Mouse (Mus musculus): Measurements from ENCODE around the gene Slc30a6.
A peak's percentile ranks its signal among the peaks of the same experiment; 100 is the strongest.
"Not testable (repeated sequence)": the region's sequence is repeated elsewhere in the genome, so short reads cannot be mapped to it uniquely, and the experiment has no call there.

The Slc30a6 gene

DNA sequence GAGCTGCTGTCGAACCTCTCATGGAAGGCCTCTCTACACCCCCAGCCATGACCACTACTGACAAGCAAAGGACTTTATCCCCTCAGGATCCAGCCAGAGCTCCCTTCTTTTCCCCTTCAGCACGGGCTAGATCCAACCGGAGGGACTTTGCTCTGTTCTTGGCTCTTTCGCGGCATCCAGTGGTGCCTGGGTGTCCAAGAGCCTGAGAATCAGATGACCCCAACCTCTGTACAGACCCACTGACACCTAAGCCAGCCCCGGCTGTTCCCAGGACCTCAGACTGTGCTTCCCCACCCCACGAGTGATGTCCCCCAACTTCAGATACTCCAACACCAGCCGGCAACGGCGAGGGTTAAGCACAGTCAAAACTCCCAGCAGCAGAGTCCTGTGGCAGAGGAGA, 54.4 kb downstream of the Slc30a6 start:
- DNase-seq (ENCODE audit: low read depth, low spot score): no peak

DNA sequence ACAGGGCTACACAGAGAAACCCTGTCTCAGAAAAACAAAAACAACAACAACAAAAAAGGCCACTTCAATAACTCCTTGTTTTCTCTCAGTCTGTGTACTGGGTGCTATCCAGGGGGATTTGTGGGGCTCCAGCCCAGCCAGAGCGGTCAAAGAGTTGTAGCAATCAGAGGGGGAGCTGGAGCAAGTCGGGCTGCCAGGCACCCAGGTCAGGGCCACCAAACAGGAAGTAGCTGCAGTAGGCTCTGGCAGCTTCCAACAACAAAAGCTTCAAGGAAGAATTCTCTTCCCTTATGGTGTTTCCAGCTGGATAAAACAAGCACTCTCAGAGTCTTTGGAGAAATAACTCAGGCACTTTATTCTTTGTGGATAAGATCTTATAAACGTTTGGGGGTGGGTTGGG, 58.5 kb downstream of the Slc30a6 start:
- DNase-seq (ENCODE audit: low read depth, low spot score): no peak

DNA sequence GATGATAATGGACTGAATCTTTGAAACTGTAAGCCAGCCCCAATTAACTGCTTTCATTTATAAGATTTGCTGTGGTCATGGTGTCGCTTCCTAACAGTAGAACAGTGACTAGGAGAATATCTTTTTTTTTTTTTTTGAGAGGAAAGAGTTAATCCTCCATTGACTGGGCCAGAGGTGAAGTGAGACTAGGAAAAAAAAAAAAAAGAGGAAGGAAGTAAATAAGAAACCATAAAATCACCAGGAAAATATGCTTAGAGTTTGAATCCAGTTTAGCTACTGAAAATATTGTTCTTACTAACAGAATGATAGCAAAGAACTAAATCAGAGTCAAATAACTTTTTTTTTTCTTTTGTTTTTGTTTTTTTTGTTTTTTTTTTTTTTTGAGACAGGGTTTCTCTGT, 59.3 kb downstream of the Slc30a6 start:
- DNase-seq (ENCODE audit: low read depth, low spot score): no peak

DNA sequence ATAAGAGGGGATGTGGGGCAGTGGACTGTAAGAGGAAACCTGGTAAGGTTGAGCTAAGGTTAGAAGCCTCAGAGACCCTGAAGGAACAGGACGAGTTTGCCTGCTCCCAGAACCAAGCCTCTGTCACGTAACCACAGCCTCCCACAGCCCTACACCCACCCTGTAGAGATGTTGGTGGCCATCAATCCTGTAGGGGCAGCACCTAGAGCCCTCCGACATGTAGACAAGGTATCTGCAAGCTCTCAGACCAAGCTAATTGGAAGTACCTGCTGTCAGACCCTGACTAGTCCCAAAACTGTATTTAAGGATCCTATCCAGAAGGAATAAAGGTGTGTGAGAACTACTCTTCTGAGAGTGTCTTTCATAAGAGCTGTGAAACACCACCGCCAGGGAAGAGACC, 60.0 kb downstream of the Slc30a6 start:
- no peak for DNase-seq (ENCODE audit: low read depth, low spot score)

DNA sequence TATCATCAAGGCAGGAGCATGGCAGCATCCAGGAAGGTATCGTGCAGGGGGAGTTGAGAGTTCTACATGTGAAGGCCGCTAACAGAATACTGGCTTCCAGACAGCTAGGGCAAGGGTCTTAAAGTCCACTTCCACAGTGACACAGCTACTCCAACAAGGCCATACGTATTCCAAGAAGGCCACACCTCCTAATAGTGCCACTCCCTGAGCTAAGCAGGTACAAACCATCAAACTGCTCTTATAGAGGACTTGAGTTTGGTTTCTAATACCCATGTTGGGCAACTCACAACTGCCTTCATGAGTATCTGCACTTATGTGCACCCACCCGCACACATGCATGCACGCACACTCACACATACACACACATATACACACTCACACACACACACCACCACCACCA, 61.4 kb downstream of the Slc30a6 start:
- DNase-seq (ENCODE audit: low read depth, low spot score): no peak

DNA sequence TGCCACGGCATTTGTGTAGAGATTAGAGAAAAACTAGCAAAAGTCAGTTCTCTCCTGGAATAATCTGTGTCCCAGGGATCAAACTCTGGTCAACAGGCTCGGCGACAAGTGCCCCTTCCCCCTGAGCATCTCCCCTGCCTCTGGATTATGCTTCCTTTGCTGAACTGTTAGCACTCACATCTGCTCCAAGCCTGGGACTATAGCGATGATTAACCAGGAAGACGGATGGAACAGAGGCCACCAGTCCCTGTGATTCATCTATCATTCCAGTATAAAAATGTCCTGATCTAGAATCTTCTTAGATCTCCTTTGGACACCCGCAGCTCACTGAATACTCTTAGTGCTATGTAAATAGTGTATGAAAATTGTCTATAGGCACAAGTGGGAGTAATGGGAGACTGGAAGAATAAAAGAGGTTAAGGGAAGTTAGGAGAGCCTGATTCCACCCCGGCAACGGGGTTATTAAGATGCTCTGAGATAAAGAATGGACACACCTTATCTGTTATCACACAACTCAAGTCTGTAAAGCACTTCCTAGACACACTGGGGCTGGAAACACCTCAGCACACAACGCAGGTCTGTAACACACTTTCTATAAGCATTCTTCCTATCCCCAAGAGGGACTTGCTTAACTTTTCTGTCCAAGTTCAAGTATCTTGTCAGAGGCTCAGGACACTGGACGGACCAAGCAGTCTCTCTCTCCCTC, 62.7 kb downstream of the Slc30a6 start:
- DNase-seq (ENCODE audit: low read depth, low spot score): no peak

DNA sequence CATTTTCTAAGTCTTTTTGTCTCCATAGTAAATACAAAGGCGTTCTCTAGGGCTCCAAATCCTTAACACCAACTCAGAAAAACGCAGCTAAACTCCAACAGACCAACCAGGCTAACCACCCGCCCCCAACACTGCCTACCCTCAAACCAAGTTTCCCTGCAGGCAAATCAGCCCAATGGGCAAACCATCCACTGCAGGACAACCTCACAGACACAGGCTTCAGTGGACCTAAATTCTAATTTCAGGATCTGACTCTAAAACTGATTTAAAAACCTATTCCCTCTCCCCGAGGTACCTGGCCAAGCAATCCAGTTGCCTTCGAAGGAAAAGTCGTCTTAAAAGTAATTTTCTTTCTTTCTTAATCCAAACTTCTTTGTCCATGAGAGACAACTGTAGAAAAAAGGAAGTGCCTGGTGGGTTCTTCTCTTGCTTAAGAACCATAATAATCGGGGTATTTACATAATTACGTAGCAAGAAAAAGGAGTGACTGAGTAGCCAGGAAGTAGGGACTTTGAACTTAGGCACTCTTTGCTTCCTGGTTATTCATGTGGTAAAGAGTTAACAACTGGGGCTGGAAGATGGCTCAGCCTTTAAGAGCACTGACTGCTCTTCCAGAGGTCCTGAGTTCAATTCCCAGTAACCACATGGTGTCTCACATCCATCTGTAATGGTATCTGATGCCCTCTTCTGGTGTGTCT, 63.5 kb downstream of the Slc30a6 start, which contains the start of gene Nlrc4:
Gene Nlrc4, minus strand, starts transcription at position 432 of the 698 bp plus-strand sequence.
- DNase-seq (ENCODE audit: low read depth, low spot score): peak; percentile 15

DNA sequence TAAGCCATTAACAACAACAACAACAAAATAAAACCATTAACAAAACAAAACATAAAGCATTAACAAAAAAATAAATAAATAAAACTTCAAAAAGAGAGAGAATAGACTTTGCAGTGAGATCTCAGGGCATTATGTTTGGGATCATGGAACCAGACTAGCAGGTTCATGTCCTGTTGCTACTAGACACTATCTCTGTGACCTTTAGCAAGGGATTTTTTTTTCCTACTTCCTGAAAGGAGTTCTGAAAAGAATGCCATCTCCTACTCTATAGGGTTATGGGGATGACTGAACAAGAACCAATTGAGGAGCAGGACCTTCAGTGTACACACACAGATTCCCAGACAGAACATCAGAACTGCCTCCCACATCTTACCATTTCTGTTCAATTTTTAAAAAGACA, 68.1 kb downstream of the Slc30a6 start:
- no peak for DNase-seq (ENCODE audit: low read depth, low spot score)

DNA sequence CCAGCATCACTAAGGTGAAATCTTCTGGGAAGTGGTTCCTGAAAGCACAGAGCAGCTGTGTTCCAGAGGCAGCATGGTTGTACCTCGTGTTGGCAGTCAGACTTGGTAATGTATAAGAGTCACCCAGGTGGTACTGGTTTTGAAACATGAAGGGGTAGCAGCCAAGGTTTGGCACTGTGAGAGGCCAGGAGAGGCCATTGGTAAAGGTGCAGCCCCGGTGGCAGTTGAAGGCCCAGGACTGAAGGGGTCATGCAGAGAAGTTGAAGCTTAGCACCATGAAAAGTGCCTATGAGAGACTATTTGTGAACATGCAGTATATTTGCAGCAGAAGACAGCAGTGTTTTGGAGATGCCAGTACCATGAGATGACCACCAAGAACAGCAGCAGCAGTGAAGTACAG, 72.6 kb downstream of the Slc30a6 start:
- DNase-seq (ENCODE audit: low read depth, low spot score): not testable (repeated sequence)

DNA sequence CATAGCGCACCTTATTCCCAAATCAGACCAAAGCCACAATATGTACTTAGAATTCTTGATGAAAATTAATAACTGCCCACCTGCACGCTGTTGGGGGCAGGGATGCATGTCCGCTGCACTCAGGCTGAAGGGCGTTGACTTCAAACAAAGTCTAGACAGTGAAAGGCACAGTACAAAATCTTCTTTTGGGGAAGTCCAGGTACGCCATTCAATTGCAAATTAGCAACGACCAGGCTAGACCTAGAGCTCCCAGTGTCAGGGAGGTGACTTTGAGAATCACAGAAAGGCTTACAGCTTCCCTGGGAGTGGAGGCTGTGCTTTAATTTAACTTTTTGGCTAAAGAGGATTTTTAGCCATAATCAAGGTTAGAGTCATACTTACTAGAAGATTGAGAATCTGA, 74.7 kb downstream of the Slc30a6 start:
- DNase-seq (ENCODE audit: low read depth, low spot score): not testable (repeated sequence)
